8 mouse cellular contexts compared by ENCODE assay signal in genomic region chr15:102065661-102066325, GRCm38 (mm10). TPM values are rescaled to one million over a fixed set of nuclear protein-coding genes. Genes with fewer than 3 reads are reported as not detected.
DNase-seq lines count a peak whose midpoint lies in the region; ATAC-seq and TF ChIP-seq lines count a peak whose summit lies in the region.

No protein-coding gene starts in this region.

- peaks cover 10% of the 10 kb centered on the region for H3K4me1 ChIP-seq in embryonic facial prominence, embryonic 14.5 days (ENCODE audit: control insufficient read depth, insufficient read depth, low read length)
- no peaks in the 10 kb centered on the region for H3K4me1 ChIP-seq in limb, embryonic 13.5 days
- no peaks in the 10 kb centered on the region for H3K4me1 ChIP-seq in midbrain, postnatal 0 days (ENCODE audit: insufficient read depth, low read length)

- DNase-seq in 416B (ENCODE audit: low read depth) = peak; percentile 93
- peak; percentile 84 to 85 for DNase-seq in adrenal gland, postnatal 4 days (ENCODE audit: low spot score in 2 of 2)
- peak; percentile 95 for DNase-seq in embryonic facial prominence, embryonic 14.5 days (ENCODE audit: low spot score)
- DNase-seq in heart, adult 9 months (ENCODE audit: low spot score in 2 of 2) = peak; percentile 82 to 92
- peak; percentile 95 for DNase-seq in kidney, adult 9 months
- peak; percentile 97 for DNase-seq in midbrain, postnatal 0 days (ENCODE audit: low spot score)
- peak; percentile 81 to 92 for DNase-seq in spleen, postnatal 10 days (ENCODE audit: low spot score in 2 of 2)

- H3K36me3 ChIP-seq in embryonic facial prominence, embryonic 14.5 days (ENCODE audit: control insufficient read depth, insufficient read depth, low read length) = no peaks in the 10 kb centered on the region
- H3K36me3 ChIP-seq in limb, embryonic 13.5 days = no peaks in the 10 kb centered on the region
- no peaks in the 10 kb centered on the region for H3K36me3 ChIP-seq in midbrain, postnatal 0 days (ENCODE audit: insufficient read depth, low read length)

- no peak overlapping the region for H3K4me2 ChIP-seq in embryonic facial prominence, embryonic 14.5 days (ENCODE audit: low read depth, low read length)
- no peak overlapping the region for H3K4me2 ChIP-seq in limb, embryonic 13.5 days (replicated peaks)
- H3K4me2 ChIP-seq in midbrain, postnatal 0 days (ENCODE audit: low read depth, low read length, poor library complexity, severe bottlenecking) = no peak overlapping the region

- 6% methylated on average over 20 of the region's 20 CpGs for WGBS in embryonic facial prominence, embryonic 14.5 days
- WGBS in limb, embryonic 13.5 days = 6% methylated on average over 20 of the region's 20 CpGs
- 6% methylated on average over 20 of the region's 20 CpGs for WGBS in midbrain, postnatal 0 days

- H3K27ac ChIP-seq in embryonic facial prominence, embryonic 14.5 days (replicated peaks; ENCODE audit: low read depth, low read length) = no peak overlapping the region
- H3K27ac ChIP-seq in limb, embryonic 13.5 days = no peak overlapping the region
- H3K27ac ChIP-seq in midbrain, postnatal 0 days (ENCODE audit: low read depth, low read length) = no peak overlapping the region

- peaks cover 6% of the 10 kb centered on the region for H3K27me3 ChIP-seq in embryonic facial prominence, embryonic 14.5 days (replicated peaks; ENCODE audit: control insufficient read depth, insufficient read depth, low read length)
- peaks cover 19% of the 10 kb centered on the region; the same call in 1 of the 2 replicates for H3K27me3 ChIP-seq in limb, embryonic 13.5 days
- H3K27me3 ChIP-seq in midbrain, postnatal 0 days (ENCODE audit: insufficient read depth, low read length) = peaks cover 15% of the 10 kb centered on the region

- no peaks in the 10 kb centered on the region for H3K9me3 ChIP-seq in embryonic facial prominence, embryonic 14.5 days (ENCODE audit: control insufficient read depth, low read length)
- H3K9me3 ChIP-seq in limb, embryonic 13.5 days = no peaks in the 10 kb centered on the region
- no peaks in the 10 kb centered on the region for H3K9me3 ChIP-seq in midbrain, postnatal 0 days (ENCODE audit: low read length)

- peak; percentile 90 for ATAC-seq in embryonic facial prominence, embryonic 14.5 days (ENCODE audit: low read depth)
- ATAC-seq in limb, embryonic 13.5 days (ENCODE audit: low FRiP score, low read depth) = peak; percentile 90
- peak; percentile 82 for ATAC-seq in midbrain, postnatal 0 days (ENCODE audit: low FRiP score)

- H3K9ac ChIP-seq in embryonic facial prominence, embryonic 14.5 days (ENCODE audit: low read depth, low read length) = no peak overlapping the region
- H3K9ac ChIP-seq in limb, embryonic 13.5 days = no peak overlapping the region
- no peak overlapping the region for H3K9ac ChIP-seq in midbrain, postnatal 0 days (replicated peaks; ENCODE audit: low read length, poor library complexity, severe bottlenecking)

- no peak overlapping the region for H3K4me3 ChIP-seq in embryonic facial prominence, embryonic 14.5 days (ENCODE audit: low read depth, low read length)
- no peak overlapping the region for H3K4me3 ChIP-seq in limb, embryonic 13.5 days
- no peak overlapping the region for H3K4me3 ChIP-seq in midbrain, postnatal 0 days (ENCODE audit: low read depth, low read length)

- TF ChIP-seq CTCF in midbrain, postnatal 0 days (IDR thresholded peaks at IDR 0.05) = peak; percentile 100

RNA-seq across cellular contexts. Expression of gene Eif4b, which starts 7.8 kb away (rescaled TPM):
- total RNA-seq in adrenal gland, postnatal 4 days (2021) = 100 to 1,000 TPM; 352 to 356 TPM
- polyA plus RNA-seq in embryonic facial prominence, embryonic 14.5 days (2014; fragmentation: Nextera tagmentation; extraction: Ambion mirVana) = 123 and 141 TPM in 2 replicates
- polyA plus RNA-seq in limb, embryonic 13.5 days (2015; fragmentation: Nextera tagmentation; extraction: Ambion mirVana) = 118 and 120 TPM in 2 replicates
- 161 and 169 TPM in 2 replicates for total RNA-seq in midbrain, postnatal 0 days (2014; rRNA removed)
- polyA plus RNA-seq in midbrain, postnatal 0 days (2015; fragmentation: Nextera tagmentation; extraction: Ambion mirVana) = 65.8 and 68.2 TPM in 2 replicates

RNA-seq across cellular contexts. Expression of gene Tns2, which starts 34.4 kb away (rescaled TPM):
- total RNA-seq in adrenal gland, postnatal 4 days (2021) = 10 to 100 TPM; 60.9 to 63.6 TPM
- polyA plus RNA-seq in embryonic facial prominence, embryonic 14.5 days (2014; fragmentation: Nextera tagmentation; extraction: Ambion mirVana) = 45.9 and 56.4 TPM in 2 replicates
- polyA plus RNA-seq in limb, embryonic 13.5 days (2015; fragmentation: Nextera tagmentation; extraction: Ambion mirVana) = 39.8 and 45.3 TPM in 2 replicates
- total RNA-seq in midbrain, postnatal 0 days (2014; rRNA removed) = 18.1 and 20.4 TPM in 2 replicates
- polyA plus RNA-seq in midbrain, postnatal 0 days (2015; fragmentation: Nextera tagmentation; extraction: Ambion mirVana) = 5.1 and 6.3 TPM in 2 replicates

RNA-seq across cellular contexts. Expression of gene Krt18, which starts 37.8 kb away (rescaled TPM):
- total RNA-seq in adrenal gland, postnatal 4 days (2021) = 10 to 100 TPM; 17.3 to 22.9 TPM
- polyA plus RNA-seq in embryonic facial prominence, embryonic 14.5 days (2014; fragmentation: Nextera tagmentation; extraction: Ambion mirVana) = 61.0 and 70.0 TPM in 2 replicates
- 20.9 and 21.2 TPM in 2 replicates for polyA plus RNA-seq in limb, embryonic 13.5 days (2015; fragmentation: Nextera tagmentation; extraction: Ambion mirVana)
- total RNA-seq in midbrain, postnatal 0 days (2014; rRNA removed) = 0.99 and 1.7 TPM in 2 replicates
- 1.8 and 2.1 TPM in 2 replicates for polyA plus RNA-seq in midbrain, postnatal 0 days (2015; fragmentation: Nextera tagmentation; extraction: Ambion mirVana)
